In genomic region chr7:109255506-109256352, GRCm38 (mm10) we compare ENCODE assay signal across 8 mouse cellular contexts.
DNase-seq lines count a peak whose midpoint lies in the region; ATAC-seq and TF ChIP-seq lines count a peak whose summit lies in the region.

No protein-coding gene starts in this region.

- H3K36me3 ChIP-seq in embryonic facial prominence, embryonic 13.5 days = no peaks in the 10 kb centered on the region
- H3K36me3 ChIP-seq in heart, embryonic 15.5 days = no peaks in the 10 kb centered on the region
- no peaks in the 10 kb centered on the region for H3K36me3 ChIP-seq in liver, postnatal 0 days (replicated peaks; ENCODE audit: insufficient read depth, low read length)

- TF ChIP-seq CTCF in liver, postnatal 0 days (IDR thresholded peaks at IDR 0.05; ENCODE audit: low read depth) = peak; percentile 55
- peak; percentile 32; the same call in 1 of the 2 replicates for TF ChIP-seq CTCF in olfactory bulb, adult 2 months (IDR thresholded peaks at IDR 0.05; ENCODE audit: insufficient read depth, low read depth, low read length)

- no peak overlapping the region for H3K27ac ChIP-seq in embryonic facial prominence, embryonic 13.5 days
- no peak overlapping the region for H3K27ac ChIP-seq in heart, embryonic 15.5 days
- no peak overlapping the region for H3K27ac ChIP-seq in liver, postnatal 0 days (ENCODE audit: low read depth)
- no peak overlapping the region for H3K27ac ChIP-seq in olfactory bulb, adult 2 months (ENCODE audit: insufficient read depth, low read depth, low read length)

- TF ChIP-seq POLR2A in olfactory bulb, adult 2 months (IDR thresholded peaks at IDR 0.05; ENCODE audit: insufficient read depth, low read depth, low read length) = no peak

- TF ChIP-seq EP300 in liver, postnatal 0 days (IDR thresholded peaks at IDR 0.05; ENCODE audit: low read depth) = no peak

- peak; percentile 18 to 50 for DNase-seq in urinary bladder, adult 18-20 months (ENCODE audit: low spot score in 2 of 2)
- DNase-seq in urinary bladder, postnatal 4 days (ENCODE audit: low spot score in 2 of 2) = no peak
- peak; percentile 62 for DNase-seq in kidney, postnatal 14 days
- DNase-seq in liver, postnatal 0 days = peak; percentile 55
- DNase-seq in testis, postnatal 10 days (ENCODE audit: low spot score) = peak; percentile 76

- peak overlapping the region; percentile 14; the same call in 1 of the 2 replicates for H3K4me3 ChIP-seq in embryonic facial prominence, embryonic 13.5 days
- H3K4me3 ChIP-seq in heart, embryonic 15.5 days = no peak overlapping the region
- H3K4me3 ChIP-seq in liver, postnatal 0 days (ENCODE audit: low read depth, low read length) = no peak overlapping the region
- H3K4me3 ChIP-seq in olfactory bulb, adult 2 months (ENCODE audit: insufficient read depth, low read depth, low read length) = no peak overlapping the region

- 18% methylated on average over 28 of the region's 28 CpGs for WGBS in embryonic facial prominence, embryonic 13.5 days
- 25% methylated on average over 28 of the region's 28 CpGs for WGBS in heart, embryonic 15.5 days
- WGBS in liver, postnatal 0 days (ENCODE audit: insufficient replicate concordance) = 33% methylated on average over 28 of the region's 28 CpGs
- 25% methylated on average over 28 of the region's 28 CpGs for WGBS in olfactory bulb, adult 2 months

- H3K27me3 ChIP-seq in embryonic facial prominence, embryonic 13.5 days = 0 out of 2 replicates have a peak, but pooled peaks cover 9% of the 10 kb centered on the region
- peaks cover 37% of the 10 kb centered on the region for H3K27me3 ChIP-seq in heart, embryonic 15.5 days
- no peaks in the 10 kb centered on the region for H3K27me3 ChIP-seq in liver, postnatal 0 days (ENCODE audit: insufficient read depth, low read length)

- 0 out of 2 replicates have a peak overlapping the region, but pooled peaks have one; percentile 51 for H3K9ac ChIP-seq in embryonic facial prominence, embryonic 13.5 days
- H3K9ac ChIP-seq in heart, embryonic 15.5 days = no peak overlapping the region
- no peak overlapping the region for H3K9ac ChIP-seq in liver, postnatal 0 days (replicated peaks)

- no peaks in the 10 kb centered on the region for H3K4me1 ChIP-seq in embryonic facial prominence, embryonic 13.5 days
- peaks cover 5% of the 10 kb centered on the region; the same call in 1 of the 2 replicates for H3K4me1 ChIP-seq in heart, embryonic 15.5 days (replicated peaks)
- H3K4me1 ChIP-seq in liver, postnatal 0 days (ENCODE audit: insufficient read depth) = no peaks in the 10 kb centered on the region
- H3K4me1 ChIP-seq in olfactory bulb, adult 2 months (ENCODE audit: control insufficient read depth, insufficient read depth, low read length) = peaks cover 9% of the 10 kb centered on the region

- no peaks in the 10 kb centered on the region for H3K9me3 ChIP-seq in embryonic facial prominence, embryonic 13.5 days
- no peaks in the 10 kb centered on the region for H3K9me3 ChIP-seq in heart, embryonic 15.5 days (replicated peaks)
- no peaks in the 10 kb centered on the region for H3K9me3 ChIP-seq in liver, postnatal 0 days (ENCODE audit: low read length)

- ATAC-seq in embryonic facial prominence, embryonic 13.5 days (ENCODE audit: insufficient number of reproducible peaks, insufficient read depth, low FRiP score, low TSS enrichment, low read depth) = no peak
- no peak; the same call in 1 of the 2 replicates for ATAC-seq in heart, embryonic 15.5 days (replicated peaks; ENCODE audit: insufficient number of reproducible peaks, insufficient read depth, low FRiP score, low read depth)
- ATAC-seq in liver, postnatal 0 days = no peak

- H3K4me2 ChIP-seq in embryonic facial prominence, embryonic 13.5 days = peak overlapping the region; percentile 50
- H3K4me2 ChIP-seq in heart, embryonic 15.5 days = peak overlapping the region; percentile 42
- no peak overlapping the region for H3K4me2 ChIP-seq in liver, postnatal 0 days (ENCODE audit: low read depth, low read length)

Comparison
In these comparisons a context has a peak if more than half of its experiments do, and no peak if none do; other contexts are left out.
1. DNase-seq: peak in urinary bladder, adult 18-20 months (2 of 2), kidney, postnatal 14 days (single experiment), liver, postnatal 0 days (single experiment) and testis, postnatal 10 days (single experiment); none in urinary bladder, postnatal 4 days (0 of 2).